Mouse (Mus musculus) lung, postnatal 4 days (tissue): ENCODE measurements around the gene Kank2.

Experiments
- DNase-seq, 2 experiments: peaks; one replicate each; pipeline ENCODE4 v3.0.0; 2021

The Kank2 gene

DNA sequence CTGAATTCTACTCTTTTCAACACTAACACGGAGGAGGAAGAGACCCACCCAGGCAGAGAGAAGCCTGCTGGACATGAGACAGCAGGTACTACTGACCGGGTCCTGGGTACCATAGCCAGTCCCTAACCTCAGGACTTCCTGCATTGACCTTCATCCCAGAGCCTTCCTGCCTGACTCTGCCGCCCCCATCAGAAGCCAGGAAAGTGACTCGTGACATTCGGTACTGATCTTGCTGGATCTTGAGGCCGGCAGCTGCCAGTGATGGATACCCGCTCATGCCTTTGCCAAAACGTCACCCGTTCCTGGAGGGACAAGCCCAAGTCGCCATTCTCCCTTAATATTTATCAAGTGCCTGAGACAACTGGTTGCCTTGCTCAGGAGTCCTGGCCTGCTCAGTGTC is 50.1 kb downstream of the Kank2 start:
- DNase-seq = no peak

DNA sequence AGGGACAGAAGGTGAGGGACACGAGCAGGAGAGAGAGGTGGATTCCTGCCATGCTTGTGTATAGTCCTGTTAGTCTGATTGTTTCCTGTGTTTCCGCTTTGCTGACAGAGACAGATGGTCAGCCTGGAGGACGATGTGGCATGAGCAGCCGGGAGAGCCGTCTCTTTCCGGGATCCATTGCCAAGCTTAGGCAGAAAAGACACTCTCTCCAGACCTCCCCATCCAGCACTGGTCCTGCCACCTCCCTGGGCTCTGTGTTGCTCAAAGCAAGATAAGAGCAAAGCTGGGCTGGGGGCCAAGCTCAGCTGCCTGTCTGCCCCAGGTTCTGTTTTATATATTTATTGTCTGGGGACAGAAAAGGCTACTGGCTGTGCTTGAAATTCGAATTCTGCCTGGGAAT is 50.5 kb downstream of the Kank2 start:
- DNase-seq = peak; percentile 73 to 89

DNA sequence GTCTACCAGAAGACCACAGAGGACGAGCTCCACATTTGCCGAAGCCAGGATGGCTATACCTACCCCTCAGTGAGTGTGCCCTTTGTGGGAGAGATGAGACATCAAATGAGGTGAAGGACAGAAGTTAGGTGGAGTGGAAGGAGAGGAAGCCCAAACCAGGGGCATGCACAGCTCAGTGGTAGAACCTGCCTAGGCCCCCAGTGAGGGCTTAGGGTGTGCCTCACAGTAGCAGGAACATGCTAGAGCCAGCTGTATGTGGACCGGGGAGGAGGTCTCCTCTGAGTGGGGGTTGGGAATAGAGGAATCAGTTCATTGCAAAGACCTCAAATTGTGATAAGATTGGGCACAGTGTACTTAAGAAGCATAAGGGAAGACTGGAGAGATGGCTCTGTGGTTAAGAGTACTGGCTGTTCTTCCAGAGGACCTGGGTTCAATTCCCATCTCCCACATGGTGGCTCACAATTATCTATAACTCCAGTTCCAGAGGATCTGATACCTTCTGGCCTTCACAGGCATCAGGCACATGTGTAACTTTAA is 51.2 kb downstream of the Kank2 start:
- no peak for DNase-seq

DNA sequence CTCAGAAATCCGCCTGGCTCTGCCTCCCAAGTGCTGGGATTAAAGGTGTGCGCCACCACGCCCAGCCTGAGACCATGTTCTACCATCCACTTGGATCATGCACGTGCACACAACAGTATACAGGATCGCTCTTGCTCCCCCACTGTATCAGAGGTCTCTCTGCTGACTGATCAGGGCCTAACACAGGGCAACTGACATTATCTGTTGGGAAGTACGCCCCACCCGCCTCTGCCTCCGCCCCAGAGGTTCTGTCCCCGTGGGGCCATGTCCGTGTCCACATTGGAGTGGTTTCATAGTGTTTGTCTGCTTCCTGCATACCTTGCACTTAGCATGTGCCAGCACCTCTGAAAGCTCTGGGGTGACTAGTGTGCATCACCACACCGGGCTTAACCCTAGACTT is 57.0 kb downstream of the Kank2 start:
- no peak for DNase-seq

DNA sequence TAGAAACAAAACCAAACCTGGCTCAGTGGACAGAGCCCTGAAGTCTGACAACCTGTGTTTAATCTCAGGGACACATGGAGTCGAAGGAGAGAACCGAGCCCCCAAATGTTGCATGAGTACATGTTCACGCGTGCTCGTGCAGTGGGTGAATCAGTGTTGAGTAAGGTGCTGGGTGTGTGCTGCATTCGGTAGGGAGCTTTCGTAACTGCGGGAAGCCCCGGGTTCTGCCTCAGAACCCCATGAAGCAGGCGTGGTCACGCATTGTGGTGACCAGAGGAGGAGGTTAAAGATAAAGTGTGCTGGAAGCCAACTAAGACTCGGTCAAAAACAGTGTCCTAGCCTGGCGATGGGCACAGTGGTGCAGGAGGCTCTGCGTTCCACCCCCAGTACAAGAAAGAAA is 58.1 kb downstream of the Kank2 start:
- no peak for DNase-seq

DNA sequence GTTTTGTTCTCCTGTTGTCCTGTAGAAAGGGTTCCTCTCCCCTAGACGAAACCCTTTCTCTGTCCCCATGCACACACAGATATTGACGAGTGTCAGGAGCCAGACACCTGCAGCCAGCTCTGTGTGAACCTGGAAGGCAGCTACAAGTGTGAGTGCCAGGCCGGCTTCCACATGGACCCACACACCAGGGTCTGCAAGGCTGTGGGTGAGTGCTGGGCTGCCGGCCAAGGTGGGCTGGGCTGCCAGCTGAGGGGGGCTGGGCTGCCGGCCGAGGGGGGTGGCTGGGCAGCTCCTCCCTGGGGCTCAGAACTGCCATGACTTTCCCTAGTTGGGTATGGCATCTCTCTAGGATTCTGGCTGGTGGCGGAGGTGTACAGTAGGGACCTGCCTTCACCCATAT is 59.8 kb downstream of the Kank2 start:
- no peak for DNase-seq

DNA sequence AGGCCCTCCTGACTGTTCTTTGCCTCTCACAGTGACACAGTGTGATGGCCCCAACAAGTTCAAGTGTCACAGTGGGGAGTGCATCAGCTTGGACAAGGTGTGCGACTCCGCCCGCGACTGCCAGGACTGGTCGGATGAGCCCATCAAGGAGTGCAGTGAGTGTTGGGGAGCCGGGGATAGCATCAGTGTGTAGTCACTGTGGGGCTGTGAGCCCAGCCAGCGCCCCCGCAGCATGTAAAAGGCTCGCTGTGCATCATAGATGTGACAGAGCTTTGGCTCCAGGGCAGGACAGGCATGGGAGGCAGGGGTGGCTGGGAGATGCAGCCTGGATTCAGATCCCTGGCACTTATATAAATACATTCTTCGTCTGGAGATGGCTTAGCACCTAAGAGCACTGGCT is 61.4 kb downstream of the Kank2 start:
- DNase-seq = no peak

DNA sequence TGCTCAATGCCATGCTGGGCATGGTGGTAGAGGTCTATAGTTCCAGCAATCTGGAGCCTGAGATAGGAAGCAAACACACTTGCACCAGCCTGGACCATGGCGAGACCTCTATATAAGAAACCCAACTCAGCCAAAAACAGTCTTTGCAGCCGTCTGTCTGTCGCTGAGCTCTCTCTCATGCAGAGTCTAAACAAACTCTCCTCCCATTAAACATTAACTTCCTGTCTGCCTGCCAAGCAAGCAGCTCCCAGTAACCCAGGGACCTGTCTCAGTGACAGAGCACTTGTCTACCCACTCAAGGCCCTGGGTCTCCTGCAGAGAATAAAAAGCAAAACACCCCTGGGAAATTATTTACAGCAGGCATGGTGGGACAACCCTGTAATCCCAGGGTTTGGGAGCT is 62.0 kb downstream of the Kank2 start:
- peak in 1 of 2 experiments; percentile 58 for DNase-seq

DNA sequence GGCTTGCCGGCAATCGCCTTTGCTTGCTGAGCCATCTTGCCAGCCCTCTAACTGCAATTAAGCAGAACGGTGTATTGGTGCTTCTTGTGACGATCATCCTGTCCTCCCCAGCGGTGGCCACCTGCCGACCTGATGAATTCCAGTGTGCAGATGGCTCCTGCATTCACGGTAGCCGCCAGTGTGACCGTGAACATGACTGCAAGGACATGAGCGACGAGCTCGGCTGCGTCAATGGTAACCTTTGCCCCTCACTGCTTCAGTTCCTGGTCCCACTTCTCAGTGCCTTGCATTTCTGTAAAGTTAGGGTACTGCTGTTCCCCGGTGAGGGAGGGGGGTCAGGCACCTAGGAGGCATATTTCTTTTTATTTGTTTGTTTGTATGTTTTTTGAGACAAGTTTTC is 63.4 kb downstream of the Kank2 start:
- no peak for DNase-seq

DNA sequence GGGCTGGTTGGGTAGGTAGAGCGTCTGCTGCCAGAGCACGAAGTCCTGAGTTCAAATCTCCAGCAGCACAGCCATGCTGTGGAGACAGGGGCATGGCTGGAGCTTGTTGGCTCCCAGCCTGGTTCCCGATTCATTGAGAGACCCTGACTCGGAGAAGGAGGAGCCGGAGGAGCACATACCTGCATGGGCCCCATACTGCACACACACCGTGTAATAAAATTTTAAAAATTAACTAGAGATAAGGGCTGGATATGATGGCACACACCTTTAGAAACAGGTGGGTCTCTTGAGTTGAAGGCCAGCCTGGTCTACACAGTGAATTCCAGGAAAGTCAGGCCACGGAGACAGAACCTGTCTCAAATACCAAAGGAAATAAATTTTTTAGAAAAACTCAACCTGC is 64.6 kb downstream of the Kank2 start:
- no peak for DNase-seq

DNA sequence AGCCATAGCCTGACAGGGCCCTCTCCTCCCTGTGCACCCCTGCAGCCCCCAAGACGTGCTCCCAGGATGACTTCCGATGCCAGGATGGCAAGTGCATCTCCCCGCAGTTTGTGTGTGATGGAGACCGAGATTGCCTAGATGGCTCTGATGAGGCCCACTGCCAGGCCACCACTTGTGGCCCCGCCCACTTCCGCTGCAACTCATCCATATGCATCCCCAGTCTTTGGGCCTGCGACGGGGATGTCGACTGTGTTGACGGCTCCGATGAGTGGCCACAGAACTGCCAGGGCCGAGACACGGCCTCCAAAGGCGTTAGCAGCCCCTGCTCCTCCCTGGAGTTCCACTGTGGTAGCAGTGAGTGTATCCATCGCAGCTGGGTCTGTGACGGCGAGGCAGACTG is 65.1 kb downstream of the Kank2 start:
- no peak for DNase-seq

DNA sequence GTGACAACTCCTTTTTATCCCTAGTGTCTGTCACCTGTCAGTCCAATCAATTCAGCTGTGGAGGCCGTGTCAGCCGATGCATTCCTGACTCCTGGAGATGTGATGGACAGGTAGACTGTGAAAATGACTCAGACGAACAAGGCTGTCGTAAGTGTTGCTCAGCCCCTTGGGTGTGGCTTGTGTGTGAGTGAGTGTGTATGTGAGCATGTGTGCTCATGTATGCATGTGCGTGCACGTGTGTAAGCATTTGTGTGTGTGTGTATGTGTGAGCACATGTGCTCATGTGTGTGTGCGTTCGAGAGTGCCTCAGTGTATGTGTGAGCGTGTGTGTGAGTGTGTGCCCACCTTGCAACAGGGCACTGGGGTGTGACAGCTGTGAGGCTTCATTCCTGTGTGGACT is 66.3 kb downstream of the Kank2 start:
- no peak for DNase-seq

DNA sequence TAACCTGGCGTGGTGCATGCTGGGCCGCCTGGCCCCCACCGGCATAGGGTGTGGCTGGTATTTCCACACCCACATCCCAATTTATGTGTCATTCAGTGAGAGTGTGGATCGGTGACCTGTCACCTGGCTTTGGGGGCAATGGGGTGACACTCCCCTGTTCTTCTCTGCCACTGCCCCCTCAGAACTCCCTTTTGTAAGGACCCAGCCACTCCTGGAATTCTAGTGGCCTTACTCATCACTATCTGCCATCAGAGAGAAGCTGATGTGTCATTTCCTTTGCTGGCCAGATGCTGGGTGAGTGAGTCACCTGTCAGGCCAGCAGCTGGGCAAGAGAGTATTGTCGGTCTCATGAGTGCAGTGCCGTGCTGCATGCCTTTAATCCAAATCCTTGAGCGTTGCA is 69.3 kb downstream of the Kank2 start:
- no peak for DNase-seq

DNA sequence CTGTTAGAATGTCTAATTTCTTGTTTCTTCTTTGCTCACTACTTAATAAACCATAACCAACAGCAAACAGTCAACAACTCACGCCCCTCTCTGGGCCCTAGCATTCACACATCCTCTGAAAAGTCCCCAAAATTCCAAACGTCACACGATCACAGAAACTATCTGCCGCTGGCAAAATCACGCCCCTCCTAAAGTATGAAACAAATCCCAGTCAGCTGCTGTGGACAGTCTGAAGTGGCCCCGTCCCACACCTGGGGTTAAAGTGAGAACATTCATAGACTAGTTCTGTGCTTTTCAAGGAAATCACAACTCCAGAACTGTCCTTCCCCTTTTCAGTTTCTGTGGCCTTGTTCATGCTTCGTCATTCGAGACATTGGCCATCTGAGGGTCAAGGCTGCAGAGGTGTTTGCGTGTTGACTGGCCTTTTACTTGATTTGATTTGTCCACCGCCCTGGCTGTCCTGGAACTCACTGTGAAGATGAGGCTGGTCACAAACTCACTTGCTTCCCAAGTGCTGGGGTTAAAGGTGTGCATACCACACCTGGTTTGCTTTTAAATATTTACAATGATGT is 70.2 kb downstream of the Kank2 start:
- DNase-seq = no peak

DNA sequence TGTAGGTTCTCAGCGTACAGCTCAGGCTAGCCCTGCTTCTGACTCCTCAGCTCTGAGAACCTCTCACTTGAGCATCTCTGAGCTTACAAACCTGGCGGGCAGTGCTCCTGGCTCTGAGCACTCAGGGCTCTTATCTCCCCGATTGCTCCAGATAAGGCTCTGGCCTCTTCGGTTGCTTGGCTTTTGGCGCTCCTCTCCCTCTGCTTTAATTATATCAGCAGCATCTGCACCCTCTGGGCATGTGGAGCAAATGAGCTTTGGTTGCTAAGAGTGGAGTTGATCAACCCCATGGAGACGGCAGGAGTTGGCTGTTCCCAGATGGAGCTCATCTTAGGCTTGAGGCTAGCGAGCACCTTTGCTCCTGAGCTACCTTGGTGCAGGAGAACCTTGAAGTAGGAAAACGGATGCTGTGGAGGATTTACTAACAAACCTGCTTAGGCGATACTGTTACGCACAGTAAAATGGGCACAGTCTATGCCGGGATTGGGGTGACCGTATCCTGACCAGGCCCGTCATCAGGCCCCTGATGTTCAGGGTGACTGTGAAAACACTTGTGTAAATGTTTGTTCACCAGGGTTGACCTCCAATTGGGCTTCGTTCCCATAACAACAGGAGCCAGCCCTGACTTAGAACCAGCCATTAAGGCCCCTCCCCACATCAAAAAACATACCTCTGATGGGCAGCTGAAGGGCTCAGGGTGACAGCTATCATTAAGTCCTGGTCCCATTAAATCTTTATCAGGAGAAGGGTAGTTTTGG is 72.1 kb downstream of the Kank2 start:
- no peak for DNase-seq

DNA sequence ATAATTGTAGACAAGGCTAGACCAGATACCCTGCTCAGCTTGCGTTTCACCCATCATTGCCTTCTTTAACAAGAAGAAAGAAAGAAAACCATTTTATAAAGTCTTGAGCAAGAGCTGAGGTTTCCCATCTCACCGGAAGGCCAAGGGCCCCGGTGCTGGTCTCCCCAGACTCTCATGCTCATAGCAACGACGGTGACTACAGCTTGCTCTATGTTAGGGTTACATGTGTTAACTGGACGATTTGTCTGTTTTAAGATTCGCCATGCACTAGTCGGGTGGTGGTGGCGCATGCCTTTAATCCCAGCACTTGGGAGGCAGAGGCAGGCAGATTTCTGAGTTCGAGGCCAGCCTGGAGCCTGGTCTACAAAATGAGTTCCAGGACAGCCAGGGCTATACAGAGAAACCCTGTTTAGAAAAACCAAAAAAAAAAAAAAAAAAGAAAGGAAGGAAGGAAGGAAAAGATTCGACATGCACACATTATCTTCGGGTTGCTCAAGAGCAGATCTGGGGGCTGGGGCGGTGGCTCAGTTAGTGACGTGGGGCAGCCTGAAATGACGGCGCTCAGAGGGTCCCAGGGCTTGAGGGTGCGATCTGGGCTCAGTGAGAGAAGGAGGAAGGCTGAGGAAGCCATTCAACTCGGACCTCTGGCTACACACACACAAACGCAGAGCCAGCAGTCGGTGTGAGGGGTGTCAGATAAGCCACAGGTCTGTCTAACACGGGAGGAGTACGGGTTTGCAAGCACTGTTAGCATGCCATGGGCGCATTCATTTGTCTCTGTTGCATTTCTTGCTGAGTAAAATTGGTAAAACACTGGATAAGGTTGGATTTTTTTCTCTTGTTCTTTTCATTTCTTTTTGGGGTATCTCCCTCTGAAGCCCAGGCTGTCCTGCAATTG is 73.1 kb downstream of the Kank2 start:
- DNase-seq = no peak

DNA sequence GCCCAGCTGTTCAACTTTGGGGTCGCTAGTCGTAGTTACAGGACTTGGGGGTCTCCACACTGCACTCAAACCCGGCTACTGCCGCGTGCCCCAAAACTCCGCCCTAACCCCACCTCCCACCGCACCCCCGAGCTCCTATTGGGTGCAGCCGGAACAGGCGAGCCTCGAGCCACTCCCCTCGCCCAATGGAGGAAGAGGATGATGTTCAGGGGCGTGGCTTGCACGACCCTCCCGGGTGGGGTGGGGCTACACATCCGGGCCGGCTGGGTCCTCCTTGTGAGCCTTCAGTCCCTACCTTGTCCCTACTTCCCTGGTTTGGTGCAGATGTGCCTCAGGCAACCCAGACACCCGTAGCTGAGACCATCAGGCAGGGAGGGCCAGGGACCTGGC is 74.4 kb downstream of the Kank2 start:
- DNase-seq = peak; percentile 95 to 96

DNA sequence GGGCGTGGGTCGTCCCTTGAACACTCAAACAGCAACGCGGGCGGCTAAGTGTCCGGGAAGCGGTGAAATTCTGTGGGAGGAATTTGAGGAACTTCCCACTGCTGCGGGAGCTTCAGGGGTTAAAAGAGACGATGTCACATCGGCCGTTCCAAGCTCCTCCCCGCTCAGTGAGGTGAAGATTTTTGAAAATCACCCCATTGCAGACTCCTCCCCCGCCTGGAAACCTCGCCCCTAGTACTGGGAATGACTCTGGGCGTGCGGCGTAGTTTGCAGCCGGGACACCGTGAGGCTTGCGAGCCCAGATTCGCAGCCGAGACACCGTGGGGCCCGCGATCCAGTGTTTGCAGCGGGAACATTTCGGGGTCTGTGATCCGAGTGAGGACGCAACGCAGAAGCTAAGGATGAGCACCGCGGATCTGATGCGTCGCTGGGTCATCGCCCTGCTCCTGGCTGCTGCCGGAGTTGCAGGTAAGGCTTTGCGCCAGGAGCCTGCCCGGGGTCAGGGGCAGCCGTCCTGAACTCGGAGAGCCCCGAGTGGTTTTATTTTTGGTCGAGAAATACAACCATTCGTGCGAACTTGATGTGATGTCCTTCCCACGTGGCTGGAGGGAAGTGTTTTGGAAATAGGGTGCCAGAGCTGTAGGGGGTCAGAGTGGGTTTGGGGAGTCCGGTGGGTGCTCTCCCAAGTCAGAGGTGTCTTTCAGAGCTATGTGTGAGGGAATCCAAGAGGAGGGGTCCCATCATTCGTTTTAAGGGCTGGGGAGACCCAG is 75.0 kb downstream of the Kank2 start, which contains the start of gene Ldlr:
Gene Ldlr (plus strand): TSS at position 107 of the 770 bp plus-strand sequence.
- DNase-seq = peak; percentile 92 to 93

DNA sequence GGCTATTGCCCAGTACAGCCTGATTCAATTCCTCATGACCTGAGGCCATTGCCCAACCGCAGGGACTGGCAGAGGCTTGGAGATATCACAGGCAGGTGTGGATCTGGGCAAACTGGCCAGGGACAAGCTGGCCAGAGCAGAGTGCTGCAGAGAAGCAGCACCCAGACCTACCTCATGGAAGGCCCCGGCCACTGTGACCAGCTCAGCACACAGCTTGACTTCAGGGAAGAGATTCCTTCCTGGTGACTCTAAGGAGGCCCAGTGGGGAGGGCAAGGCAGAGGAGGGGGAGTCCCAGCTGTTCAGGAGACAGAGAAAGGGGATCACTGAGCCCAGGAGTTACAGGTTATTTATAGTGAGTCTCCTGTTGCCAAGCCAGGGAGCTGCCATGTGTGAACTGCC is 77.5 kb downstream of the Kank2 start:
- DNase-seq = no peak

DNA sequence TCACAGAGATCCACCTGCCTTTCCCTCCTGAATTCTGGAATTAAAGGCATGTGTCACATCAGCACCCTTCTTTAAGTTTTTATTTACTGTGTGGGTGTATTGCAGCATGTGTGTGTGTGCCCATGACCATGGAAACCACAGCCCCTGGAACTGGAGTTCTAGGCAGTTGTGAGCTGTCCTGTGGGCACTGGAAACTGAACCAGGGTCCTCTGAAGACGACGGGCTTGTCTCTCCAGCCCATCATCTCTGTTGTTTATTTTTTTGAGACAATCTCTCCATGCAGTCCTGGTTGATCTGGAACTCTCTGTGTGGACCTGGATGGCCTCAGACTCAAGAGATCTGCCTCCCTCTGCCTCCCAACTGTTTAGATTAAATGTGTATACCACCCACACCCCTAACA is 81.5 kb downstream of the Kank2 start:
- DNase-seq = no peak
